Mouse (Mus musculus): ENCODE data around the gene Zscan10. TPM values are rescaled to one million over a fixed set of nuclear protein-coding genes. Genes with fewer than 3 reads are reported as not detected.

Zscan10 gene
- polyA plus RNA-seq, 1 experiment from 2014 or later: not detected

DNA sequence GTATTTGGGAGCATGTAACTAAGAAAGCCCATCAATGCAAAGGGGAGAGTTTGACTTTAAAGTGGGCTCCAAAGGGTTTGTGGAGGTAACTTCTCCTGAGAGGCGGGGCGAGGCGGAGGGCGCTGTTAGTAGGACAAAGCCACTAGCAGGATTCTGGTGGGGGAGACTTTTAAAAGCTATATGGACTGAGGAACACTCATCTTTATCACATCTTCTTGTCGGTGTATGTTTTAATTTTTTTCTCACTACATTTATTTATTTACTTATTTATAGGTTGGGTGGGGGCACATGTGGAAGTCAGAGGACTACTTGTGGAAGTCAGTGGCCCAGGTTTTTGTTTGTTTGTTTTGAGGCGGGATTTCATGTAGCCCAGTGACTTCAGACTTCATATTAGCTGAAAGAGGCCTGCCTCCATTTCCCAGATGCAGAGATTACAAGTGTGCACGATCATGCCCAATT, 1.0 kb upstream of the Zscan10 start:
- no peaks in the 10 kb centered on the region for H3K36me3 ChIP-seq (ENCODE audit: control insufficient read depth, insufficient read depth, low read length)
- 28% methylated on average over 7 of the region's 7 CpGs for WGBS
- H3K27me3 ChIP-seq (replicated peaks; ENCODE audit: control insufficient read depth, insufficient read depth, low read length): no peaks in the 10 kb centered on the region
- peak overlapping the region; percentile 78 for H3K9ac ChIP-seq (ENCODE audit: low read depth, low read length)
- 0 out of 2 replicates have a peak, but pooled peaks have one; percentile 12 for ATAC-seq
- H3K9me3 ChIP-seq (ENCODE audit: control insufficient read depth, low read length): no peaks in the 10 kb centered on the region
- H3K27ac ChIP-seq (ENCODE audit: low read length): peak overlapping the region; percentile 87
- H3K4me3 ChIP-seq (ENCODE audit: low read length): peak overlapping the region; percentile 56
- peaks cover 9% of the 10 kb centered on the region for H3K4me1 ChIP-seq (ENCODE audit: control insufficient read depth, insufficient read depth, low read length)
- peak overlapping the region; percentile 87 for H3K4me2 ChIP-seq (ENCODE audit: low read depth, low read length)

DNA sequence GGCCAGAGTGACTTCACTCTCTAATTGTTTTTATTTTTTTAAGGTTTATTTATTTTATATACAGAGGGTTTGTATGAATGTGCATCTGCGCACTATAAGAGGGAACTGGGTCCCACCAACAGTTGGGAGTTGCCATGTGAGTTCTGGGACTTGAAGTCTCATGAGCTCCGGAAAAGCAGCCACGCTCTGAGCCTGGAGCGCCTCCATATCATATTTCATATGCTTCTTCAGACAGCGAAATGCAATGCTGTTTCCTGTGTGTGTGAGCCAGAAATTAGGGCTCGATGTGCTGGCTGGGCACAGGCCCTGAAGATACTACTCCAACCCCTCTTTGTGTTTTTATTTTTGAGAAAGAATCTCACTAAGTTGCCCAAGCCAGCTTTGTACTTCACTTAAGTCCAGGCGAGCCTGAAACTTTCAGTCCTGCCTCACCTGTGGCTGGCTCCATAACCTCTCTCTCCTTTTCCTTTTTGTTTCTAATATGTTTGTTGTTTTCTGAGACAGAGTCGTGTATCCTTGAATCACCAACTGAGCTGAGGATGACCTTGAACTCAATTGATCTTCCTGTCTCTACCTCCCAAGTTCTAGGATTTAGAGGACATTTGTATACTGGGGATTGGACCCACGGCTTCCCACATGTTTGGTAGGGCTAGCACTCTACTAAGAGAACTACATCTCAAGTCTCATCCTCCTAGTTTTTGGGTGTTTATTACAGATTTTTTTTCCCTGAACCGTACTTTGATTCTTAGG, 1.4 kb downstream of the Zscan10 start:
- Histone ChIP-seq H3K9me3 (ENCODE audit: control insufficient read depth, low read length) (no peaks in the 10 kb centered on the region), H3K9ac (ENCODE audit: low read depth, low read length) (no peak overlapping the region), H3K4me2 (ENCODE audit: low read depth, low read length) (no peak overlapping the region), H3K4me3 (ENCODE audit: low read length) (no peak overlapping the region), H3K4me1 (ENCODE audit: control insufficient read depth, insufficient read depth, low read length) (peaks cover 9% of the 10 kb centered on the region), H3K27me3 (replicated peaks; ENCODE audit: control insufficient read depth, insufficient read depth, low read length) (no peaks in the 10 kb centered on the region), H3K36me3 (ENCODE audit: control insufficient read depth, insufficient read depth, low read length) (no peaks in the 10 kb centered on the region), H3K27ac (ENCODE audit: low read length) (no peak overlapping the region)
- ATAC-seq: no peak
- 47% methylated on average over 10 of the region's 10 CpGs for WGBS

DNA sequence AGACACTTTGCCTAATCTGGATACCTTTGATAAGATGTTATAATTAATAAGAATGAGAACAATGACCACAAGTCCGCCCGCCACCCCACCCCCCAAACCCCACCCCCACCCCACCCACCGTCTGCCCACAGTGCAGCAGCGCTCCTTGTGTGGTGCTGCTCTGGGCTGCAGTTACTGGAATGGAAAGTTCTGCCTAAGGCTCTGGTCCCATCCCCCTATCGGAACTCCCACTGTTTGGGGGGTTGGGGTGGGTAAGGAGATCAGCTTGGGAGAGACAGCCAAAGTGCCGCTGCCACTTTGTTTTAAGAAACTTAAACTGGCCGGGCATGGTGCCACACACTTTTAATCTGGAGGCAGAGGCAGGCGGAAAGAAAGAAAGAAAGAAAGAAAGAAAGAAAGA, 2.4 kb downstream of the Zscan10 start:
- 34% methylated on average over 8 of the region's 8 CpGs for WGBS
- no peaks in the 10 kb centered on the region for H3K36me3 ChIP-seq (ENCODE audit: control insufficient read depth, insufficient read depth, low read length)

DNA sequence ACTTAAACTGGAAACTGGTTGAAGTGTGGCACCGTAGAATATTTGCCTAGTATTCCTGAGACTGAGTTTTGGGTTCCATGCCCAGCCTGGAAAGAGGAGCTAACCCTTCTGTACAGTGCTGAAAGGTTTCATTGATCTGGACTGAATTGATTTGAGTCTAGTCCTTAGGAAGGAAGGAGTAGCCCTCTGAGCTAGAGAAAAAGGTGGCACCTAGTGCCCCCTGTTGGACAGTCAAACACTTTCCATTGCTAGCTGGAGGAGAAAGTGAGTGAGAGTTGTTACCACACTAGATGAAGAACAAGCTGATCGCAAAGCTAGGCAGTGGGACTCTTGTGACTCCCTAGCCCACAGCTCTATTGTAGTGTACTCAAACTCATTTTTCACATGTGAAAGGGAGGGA, 2.9 kb downstream of the Zscan10 start:
- Histone ChIP-seq H3K4me2 (ENCODE audit: low read depth, low read length) (no peak overlapping the region), H3K9ac (ENCODE audit: low read depth, low read length) (no peak overlapping the region), H3K4me3 (ENCODE audit: low read length) (no peak overlapping the region), H3K27ac (ENCODE audit: low read length) (no peak overlapping the region), H3K27me3 (replicated peaks; ENCODE audit: control insufficient read depth, insufficient read depth, low read length) (no peaks in the 10 kb centered on the region), H3K9me3 (ENCODE audit: control insufficient read depth, low read length) (no peaks in the 10 kb centered on the region), H3K4me1 (ENCODE audit: control insufficient read depth, insufficient read depth, low read length) (peaks cover 7% of the 10 kb centered on the region), H3K36me3 (ENCODE audit: control insufficient read depth, insufficient read depth, low read length) (no peaks in the 10 kb centered on the region)
- 76% methylated on average over 2 of the region's 2 CpGs for WGBS
- no peak for ATAC-seq

More for the DNA sequence above, 2.4 kb downstream of the Zscan10 start:
- H3K4me3 ChIP-seq (ENCODE audit: low read length): no peak overlapping the region
- H3K4me1 ChIP-seq (ENCODE audit: control insufficient read depth, insufficient read depth, low read length): peaks cover 9% of the 10 kb centered on the region
- no peak overlapping the region for H3K4me2 ChIP-seq (ENCODE audit: low read depth, low read length)
- no peak overlapping the region for H3K9ac ChIP-seq (ENCODE audit: low read depth, low read length)
- H3K27ac ChIP-seq (ENCODE audit: low read length): no peak overlapping the region
- no peak for ATAC-seq
- H3K27me3 ChIP-seq (replicated peaks; ENCODE audit: control insufficient read depth, insufficient read depth, low read length): no peaks in the 10 kb centered on the region
- no peaks in the 10 kb centered on the region for H3K9me3 ChIP-seq (ENCODE audit: control insufficient read depth, low read length)

DNA sequence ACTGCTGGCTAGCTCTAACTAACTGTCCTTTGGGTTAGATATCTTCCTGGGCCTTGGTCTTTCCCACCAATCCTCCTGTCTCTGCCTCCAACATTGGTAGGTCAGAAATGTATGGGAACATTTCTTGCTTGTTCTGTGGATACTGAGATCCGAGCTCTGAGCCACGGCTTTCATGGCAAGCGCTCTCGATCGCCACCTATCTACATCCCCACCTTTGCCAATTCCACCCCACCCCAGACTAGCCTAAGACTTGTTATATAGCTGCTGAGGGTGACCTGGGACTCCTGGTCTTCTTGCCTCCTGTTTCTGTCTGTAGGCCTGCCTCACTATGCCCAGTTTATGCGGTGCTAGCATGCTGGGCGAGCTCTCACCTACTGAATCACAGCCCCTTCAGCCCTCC, 3.7 kb downstream of the Zscan10 start:
- H3K9me3 ChIP-seq (ENCODE audit: control insufficient read depth, low read length): no peaks in the 10 kb centered on the region
- H3K4me2 ChIP-seq (ENCODE audit: low read depth, low read length): no peak overlapping the region
- H3K27ac ChIP-seq (ENCODE audit: low read length): no peak overlapping the region
- H3K4me3 ChIP-seq (ENCODE audit: low read length): no peak overlapping the region
- ATAC-seq: no peak
- no peaks in the 10 kb centered on the region for H3K27me3 ChIP-seq (replicated peaks; ENCODE audit: control insufficient read depth, insufficient read depth, low read length)
- 87% methylated on average over 7 of the region's 7 CpGs for WGBS
- no peak overlapping the region for H3K9ac ChIP-seq (ENCODE audit: low read depth, low read length)
- no peaks in the 10 kb centered on the region for H3K36me3 ChIP-seq (ENCODE audit: control insufficient read depth, insufficient read depth, low read length)
- peaks cover 5% of the 10 kb centered on the region; the same call in 1 of the 2 replicates for H3K4me1 ChIP-seq (ENCODE audit: control insufficient read depth, insufficient read depth, low read length)

- WGBS: 83% methylated on average over 8 of the region's 8 CpGs
- no peaks in the 10 kb centered on the region for H3K4me1 ChIP-seq (ENCODE audit: control insufficient read depth, insufficient read depth, low read length)
- H3K9ac ChIP-seq (ENCODE audit: low read depth, low read length): no peak overlapping the region
- no peak overlapping the region for H3K27ac ChIP-seq (ENCODE audit: low read length)
- H3K4me2 ChIP-seq (ENCODE audit: low read depth, low read length): no peak overlapping the region
- H3K9me3 ChIP-seq (ENCODE audit: control insufficient read depth, low read length): no peaks in the 10 kb centered on the region
- H3K27me3 ChIP-seq (replicated peaks; ENCODE audit: control insufficient read depth, insufficient read depth, low read length): no peaks in the 10 kb centered on the region
- ATAC-seq: no peak
- no peaks in the 10 kb centered on the region for H3K36me3 ChIP-seq (ENCODE audit: control insufficient read depth, insufficient read depth, low read length)
- H3K4me3 ChIP-seq (ENCODE audit: low read length): no peak overlapping the region
Measured at GRCm38 (mm10) chr17:23605220-23605619, 4.6 kb downstream of the Zscan10 start.

- H3K9me3 ChIP-seq (ENCODE audit: control insufficient read depth, low read length): no peaks in the 10 kb centered on the region
- no peaks in the 10 kb centered on the region for H3K27me3 ChIP-seq (replicated peaks; ENCODE audit: control insufficient read depth, insufficient read depth, low read length)
- ATAC-seq: no peak
- WGBS: 94% methylated on average over 24 of the region's 24 CpGs
- no peak overlapping the region for H3K4me3 ChIP-seq (ENCODE audit: low read length)
- no peaks in the 10 kb centered on the region for H3K36me3 ChIP-seq (ENCODE audit: control insufficient read depth, insufficient read depth, low read length)
- no peak overlapping the region for H3K4me2 ChIP-seq (ENCODE audit: low read depth, low read length)
- no peak overlapping the region for H3K27ac ChIP-seq (ENCODE audit: low read length)
- no peak overlapping the region for H3K9ac ChIP-seq (ENCODE audit: low read depth, low read length)
- no peaks in the 10 kb centered on the region for H3K4me1 ChIP-seq (ENCODE audit: control insufficient read depth, insufficient read depth, low read length)
Measured at GRCm38 (mm10) chr17:23609612-23610011, 9.0 kb downstream of the Zscan10 start.

DNA sequence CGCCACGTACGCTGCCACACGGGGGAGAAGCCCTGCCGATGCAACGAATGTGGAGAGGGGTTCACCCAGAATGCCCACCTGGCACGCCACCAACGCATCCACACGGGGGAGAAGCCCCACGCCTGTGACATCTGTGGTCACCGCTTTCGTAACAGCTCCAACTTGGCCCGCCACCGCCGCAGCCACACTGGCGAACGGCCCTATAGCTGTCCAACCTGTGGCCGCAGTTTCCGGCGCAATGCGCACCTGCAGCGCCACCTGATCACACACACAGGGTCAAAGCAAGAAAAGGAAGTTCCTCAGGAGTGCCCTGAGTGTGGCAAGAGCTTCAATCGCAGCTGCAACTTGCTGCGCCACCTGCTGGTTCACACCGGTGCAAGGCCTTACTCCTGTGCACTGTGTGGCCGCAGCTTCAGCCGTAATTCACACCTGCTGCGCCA, 9.7 kb downstream of the Zscan10 start:
- no peak overlapping the region for H3K4me2 ChIP-seq (ENCODE audit: low read depth, low read length)
- peak; percentile 76 for ATAC-seq
- no peaks in the 10 kb centered on the region for H3K36me3 ChIP-seq (ENCODE audit: control insufficient read depth, insufficient read depth, low read length)
- H3K9ac ChIP-seq (ENCODE audit: low read depth, low read length): no peak overlapping the region
- no peak overlapping the region for H3K27ac ChIP-seq (ENCODE audit: low read length)
- 78% methylated on average over 28 of the region's 28 CpGs for WGBS
- no peak overlapping the region for H3K4me3 ChIP-seq (ENCODE audit: low read length)
- H3K27me3 ChIP-seq (replicated peaks; ENCODE audit: control insufficient read depth, insufficient read depth, low read length): no peaks in the 10 kb centered on the region
- H3K9me3 ChIP-seq (ENCODE audit: control insufficient read depth, low read length): no peaks in the 10 kb centered on the region
- H3K4me1 ChIP-seq (ENCODE audit: control insufficient read depth, insufficient read depth, low read length): no peaks in the 10 kb centered on the region

DNA sequence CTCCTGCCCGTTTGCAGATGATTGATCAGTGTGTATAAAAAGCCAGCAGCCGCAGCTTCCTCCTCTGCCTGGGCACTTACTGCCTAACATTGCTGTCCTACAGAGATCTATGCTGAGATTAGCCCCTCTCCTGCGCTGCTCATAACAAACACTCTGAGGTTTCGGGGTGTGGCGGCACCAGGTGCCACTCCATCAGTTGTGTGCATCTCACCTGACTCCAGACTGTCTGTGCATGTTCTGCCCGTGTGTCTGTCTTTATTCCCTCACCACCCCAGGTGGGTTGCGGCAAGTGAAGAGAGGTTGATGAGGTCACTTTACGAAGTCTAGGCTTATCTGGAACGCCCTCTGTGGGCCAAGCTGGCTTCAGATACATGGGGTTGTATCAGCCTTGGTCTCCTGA, 16.4 kb downstream of the Zscan10 start:
- Histone ChIP-seq H3K9ac (ENCODE audit: low read depth, low read length) (no peak overlapping the region), H3K36me3 (ENCODE audit: control insufficient read depth, insufficient read depth, low read length) (no peaks in the 10 kb centered on the region), H3K9me3 (ENCODE audit: control insufficient read depth, low read length) (no peaks in the 10 kb centered on the region), H3K27ac (ENCODE audit: low read length) (no peak overlapping the region), H3K4me3 (ENCODE audit: low read length) (no peak overlapping the region), H3K27me3 (replicated peaks; ENCODE audit: control insufficient read depth, insufficient read depth, low read length) (no peaks in the 10 kb centered on the region), H3K4me2 (ENCODE audit: low read depth, low read length) (no peak overlapping the region), H3K4me1 (ENCODE audit: control insufficient read depth, insufficient read depth, low read length) (no peaks in the 10 kb centered on the region)
- 39% methylated on average over 9 of the region's 9 CpGs for WGBS
- no peak for ATAC-seq

GRCm38 (mm10) chr17:23620351-23620750, 19.7 kb downstream of the Zscan10 start:
- ATAC-seq: no peak

More at GRCm38 (mm10) chr17:23620351-23620750, 19.7 kb downstream of the Zscan10 start:
- H3K4me2 ChIP-seq (ENCODE audit: low read depth, low read length): no peak overlapping the region
- H3K27ac ChIP-seq (ENCODE audit: low read length): no peak overlapping the region
- 67% methylated on average over 7 of the region's 7 CpGs for WGBS
- H3K9ac ChIP-seq (ENCODE audit: low read depth, low read length): no peak overlapping the region
- no peaks in the 10 kb centered on the region for H3K4me1 ChIP-seq (ENCODE audit: control insufficient read depth, insufficient read depth, low read length)
- no peaks in the 10 kb centered on the region for H3K36me3 ChIP-seq (ENCODE audit: control insufficient read depth, insufficient read depth, low read length)
- no peaks in the 10 kb centered on the region for H3K9me3 ChIP-seq (ENCODE audit: control insufficient read depth, low read length)
- no peaks in the 10 kb centered on the region for H3K27me3 ChIP-seq (replicated peaks; ENCODE audit: control insufficient read depth, insufficient read depth, low read length)
- no peak overlapping the region for H3K4me3 ChIP-seq (ENCODE audit: low read length)
